Mouse (Mus musculus): Measurements from ENCODE around the gene Appl2. TPM values are rescaled to one million over a fixed set of nuclear protein-coding genes. Genes with fewer than 3 reads are reported as not detected.
A peak's percentile ranks its signal among the peaks of the same experiment; 100 is the strongest.
"Not testable (repeated sequence)": the region's sequence is repeated elsewhere in the genome, so short reads cannot be mapped to it uniquely, and the experiment has no call there.

Gene Appl2
- polyA plus RNA-seq (2017; shearing (Covaris generic)) = 1 to 10 TPM; 4.7 to 5.7 (median 4.8) TPM

GRCm38 (mm10) chr10:83648131-83649020 lies at the start of gene Appl2:
TSS of gene Appl2 (minus strand) at chr10:83648738.
- peak; percentile 59 for ATAC-seq

- ATAC-seq = no peak
These were observed 47.7 kb upstream of the Appl2 start for GRCm38 (mm10) chr10:83696226-83696625.

- ATAC-seq = no peak
These were observed 43.8 kb upstream of the Appl2 start for GRCm38 (mm10) chr10:83692175-83692895.

- no peak for ATAC-seq
These were observed 39.7 kb upstream of the Appl2 start for GRCm38 (mm10) chr10:83688215-83688614.

- ATAC-seq = no peak
These were observed 32.8 kb upstream of the Appl2 start for GRCm38 (mm10) chr10:83681334-83681733.

- ATAC-seq = no peak
These were observed 18.0 kb upstream of the Appl2 start for GRCm38 (mm10) chr10:83666556-83666955.

GRCm38 (mm10) chr10:83661925-83662324 lies 13.4 kb upstream of the Appl2 start:
- ATAC-seq = no peak

GRCm38 (mm10) chr10:83660605-83661004 lies 12.1 kb upstream of the Appl2 start:
- ATAC-seq = no peak

- ATAC-seq = no peak
These were observed 6.1 kb upstream of the Appl2 start for GRCm38 (mm10) chr10:83654591-83654990.

GRCm38 (mm10) chr10:83652205-83652866 lies 3.8 kb upstream of the Appl2 start:
- not testable (repeated sequence) for ATAC-seq

- ATAC-seq = no peak
These were observed 499 bp upstream of the Appl2 start for GRCm38 (mm10) chr10:83649037-83649436.

GRCm38 (mm10) chr10:83646351-83646885 lies 2.1 kb downstream of the Appl2 start:
- no peak for ATAC-seq

- no peak for ATAC-seq
These were observed 2.9 kb downstream of the Appl2 start for GRCm38 (mm10) chr10:83645716-83645990.

GRCm38 (mm10) chr10:83644865-83645715 lies 3.4 kb downstream of the Appl2 start:
- no peak for ATAC-seq

GRCm38 (mm10) chr10:83644167-83644566 lies 4.4 kb downstream of the Appl2 start:
- no peak for ATAC-seq

- no peak for ATAC-seq
These were observed 6.9 kb downstream of the Appl2 start for GRCm38 (mm10) chr10:83641641-83642040.

GRCm38 (mm10) chr10:83639881-83640386 lies 8.6 kb downstream of the Appl2 start:
- ATAC-seq = no peak

GRCm38 (mm10) chr10:83637295-83637694 lies 11.2 kb downstream of the Appl2 start:
- ATAC-seq = no peak

GRCm38 (mm10) chr10:83636191-83636590 lies 12.3 kb downstream of the Appl2 start:
- ATAC-seq = no peak

- no peak for ATAC-seq
These were observed 14.1 kb downstream of the Appl2 start for GRCm38 (mm10) chr10:83634461-83634860.

- no peak for ATAC-seq
These were observed 15.6 kb downstream of the Appl2 start for GRCm38 (mm10) chr10:83632806-83633374.

- ATAC-seq = no peak
These were observed 16.8 kb downstream of the Appl2 start for GRCm38 (mm10) chr10:83631775-83632174.

All from inflammation-experienced regulatory T-cells, adult 6 months (primary cell).